Mouse (Mus musculus) liver, embryonic 11.5 days (tissue): ENCODE data around the gene Arid5a. TPM values are rescaled to one million over a fixed set of nuclear protein-coding genes. Genes with fewer than 3 reads are reported as not detected.

ENCODE experiments used
- ATAC-seq: fragments of 200-750 bp; cut with Nextera tagmentation; replicated peaks from 2 replicates; pipeline ENCODE4 v1.8.0; 2017; ENCODE audit warnings: moderate number of reproducible peaks, mild to moderate bottlenecking, moderate TSS enrichment, moderate library complexity; ENCODE audit not compliant: low FRiP score
- DNase-seq: peaks from one replicate; pipeline ENCODE4 v3.0.0-alpha.2; 2017; ENCODE audit warnings: low spot score
- H3K27ac ChIP-seq: fragments of 300-500 bp; sonication (generic); 2 replicates; pipeline ENCODE4 v1.5.1; 2014; ENCODE audit warnings: mild to moderate bottlenecking, low read depth, low read length, control low read depth
- H3K27me3 ChIP-seq: fragments of 300-500 bp; sonication (generic); replicated peaks from 2 replicates; pipeline ENCODE4 v1.6.1; 2014; ENCODE audit warnings: low read length, mixed read lengths; ENCODE audit not compliant: control insufficient read depth, insufficient read depth
- H3K36me3 ChIP-seq: fragments of 300-500 bp; sonication (generic); 2 replicates; pipeline ENCODE4 v1.6.1; 2014; ENCODE audit warnings: mild to moderate bottlenecking, low read length, moderate library complexity, mixed read lengths; ENCODE audit not compliant: control insufficient read depth, insufficient read depth
- H3K4me1 ChIP-seq: fragments of 300-500 bp; sonication (generic); replicated peaks from 2 replicates; pipeline ENCODE4 v1.6.1; 2014; ENCODE audit warnings: low read length, mixed read lengths; ENCODE audit not compliant: control insufficient read depth, insufficient read depth
- H3K4me2 ChIP-seq: fragments of 300-500 bp; sonication (generic); 2 replicates; pipeline ENCODE4 v1.6.1; 2014; ENCODE audit warnings: mild to moderate bottlenecking, control low read depth, moderate library complexity
- H3K4me3 ChIP-seq: fragments of 300-500 bp; sonication (generic); 2 replicates; pipeline ENCODE4 v1.5.1; 2014; ENCODE audit warnings: low read depth, low read length, control low read depth
- H3K9ac ChIP-seq: fragments of 300-500 bp; sonication (generic); 2 replicates; pipeline ENCODE4 v1.6.1; 2014; ENCODE audit warnings: low read depth, low read length, control low read depth
- H3K9me3 ChIP-seq: fragments of 300-500 bp; sonication (generic); 2 replicates; pipeline ENCODE4 v1.6.1; 2016; ENCODE audit warnings: low read length, inconsistent platforms, mixed read lengths; ENCODE audit not compliant: control insufficient read depth
- WGBS: fragments of 180-500 bp; shearing (Covaris S2); extraction: QIAGEN DNeasy Blood & Tissue Kit; methylation state at CpG from one replicate; pipeline ENCODE4 v1.1.7; 2014; 5-methylcytosine and 5-hydroxymethylcytosine counted together
- polyA plus RNA-seq: library from polyadenylated mRNA; unstranded; fragments of >200 nt; fragmentation: Nextera tagmentation; extraction: Ambion mirVana; gene quantifications from 2 replicates; pipeline ENCODE4 v1.2.1, GENCODE M21; 2014

Gene Arid5a
- polyA plus RNA-seq, 1 experiment from 2014 or later: 2.4 TPM

GRCm38 (mm10) chr1:36269121-36269795, 38.3 kb upstream of the Arid5a start:
- no peak overlapping the region for H3K27ac ChIP-seq
- 49% methylated on average over 54 of the region's 54 CpGs for WGBS
- H3K36me3 ChIP-seq: no peaks in the 10 kb centered on the region
- DNase-seq (no peak), ATAC-seq (no peak)
- peaks cover 11% of the 10 kb centered on the region; the same call in 1 of the 2 replicates for H3K27me3 ChIP-seq
- no peak overlapping the region; the same call in 1 of the 2 replicates for H3K9ac ChIP-seq
- peaks cover 43% of the 10 kb centered on the region for H3K4me1 ChIP-seq
- no peaks in the 10 kb centered on the region for H3K9me3 ChIP-seq
- H3K4me3 ChIP-seq: no peak overlapping the region
- H3K4me2 ChIP-seq: peak overlapping the region; percentile 39

DNA sequence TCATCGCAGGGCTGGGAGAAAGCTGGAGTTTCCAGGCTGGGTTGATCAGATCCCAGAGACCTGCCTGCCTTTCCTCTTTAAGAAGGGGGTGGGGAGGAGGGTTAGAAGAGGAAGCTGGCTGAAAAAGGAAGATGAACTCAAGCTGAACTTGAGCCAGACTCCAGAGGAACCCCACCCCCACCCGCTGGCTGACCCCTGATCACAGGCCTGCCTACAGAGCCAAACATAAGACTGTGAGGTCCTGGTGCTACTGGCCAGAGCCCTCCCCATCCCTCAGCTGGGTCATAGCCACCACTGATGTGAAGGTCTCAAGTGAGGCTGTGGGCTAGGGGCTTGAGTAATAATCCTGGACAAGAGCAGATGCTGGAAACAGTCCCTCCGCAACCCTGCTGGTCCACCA, 36.9 kb upstream of the Arid5a start:
- WGBS: 31% methylated on average over 3 of the region's 3 CpGs
- H3K4me3 ChIP-seq: no peak overlapping the region
- H3K27ac ChIP-seq: peak overlapping the region; percentile 41
- peak overlapping the region; percentile 19; the same call in 1 of the 2 replicates for H3K4me2 ChIP-seq
- no peaks in the 10 kb centered on the region for H3K9me3 ChIP-seq
- H3K4me1 ChIP-seq: peaks cover 51% of the 10 kb centered on the region
- H3K27me3 ChIP-seq: peaks cover 11% of the 10 kb centered on the region; the same call in 1 of the 2 replicates
- H3K36me3 ChIP-seq: no peaks in the 10 kb centered on the region
- no peak; the same call in 1 of the 2 replicates for ATAC-seq
- H3K9ac ChIP-seq: no peak overlapping the region
- no peak for DNase-seq

DNA sequence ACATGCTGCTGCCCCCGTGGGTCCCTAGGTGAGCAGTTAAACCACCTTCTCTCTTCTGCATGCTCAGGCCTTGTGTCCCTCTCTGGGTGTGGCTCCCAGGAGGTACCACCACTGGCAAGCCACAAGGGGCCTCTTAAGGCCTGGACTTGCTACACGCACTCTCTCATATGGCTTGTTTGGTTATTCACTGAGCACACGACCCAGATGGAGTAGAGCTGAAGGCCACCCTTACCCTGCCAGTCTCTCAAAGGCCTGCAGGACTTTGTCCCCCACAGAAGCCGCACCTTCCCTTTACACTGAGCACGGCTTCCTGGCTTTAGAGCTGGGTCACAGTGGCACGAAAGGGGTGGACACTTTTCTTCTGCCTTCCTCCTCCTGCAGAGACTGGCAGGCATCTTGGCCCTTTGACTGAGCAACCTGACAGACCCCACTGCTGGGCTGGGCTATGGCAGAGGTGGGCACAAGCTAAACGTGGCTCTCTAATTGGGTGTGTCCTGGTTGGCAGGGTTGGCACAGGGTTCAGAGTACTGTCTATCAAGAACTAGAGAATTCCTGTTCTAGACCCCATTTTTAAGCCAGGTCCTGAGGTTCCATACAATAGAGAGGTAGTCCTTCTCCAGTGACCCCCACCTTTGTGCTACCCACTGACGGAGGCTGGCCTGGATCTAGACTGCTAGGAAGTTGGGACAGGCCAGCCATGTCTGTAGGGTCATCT, 35.9 kb upstream of the Arid5a start:
- Histone ChIP-seq H3K4me2 (peak overlapping the region; percentile 18), H3K27ac (peak overlapping the region; percentile 41), H3K4me1 (peaks cover 52% of the 10 kb centered on the region), H3K27me3 (peaks cover 11% of the 10 kb centered on the region; the same call in 1 of the 2 replicates), H3K9ac (no peak overlapping the region), H3K4me3 (no peak overlapping the region), H3K9me3 (no peaks in the 10 kb centered on the region), H3K36me3 (no peaks in the 10 kb centered on the region)
- no peak for ATAC-seq
- DNase-seq: no peak
- WGBS: 51% methylated on average over 8 of the region's 8 CpGs

DNA sequence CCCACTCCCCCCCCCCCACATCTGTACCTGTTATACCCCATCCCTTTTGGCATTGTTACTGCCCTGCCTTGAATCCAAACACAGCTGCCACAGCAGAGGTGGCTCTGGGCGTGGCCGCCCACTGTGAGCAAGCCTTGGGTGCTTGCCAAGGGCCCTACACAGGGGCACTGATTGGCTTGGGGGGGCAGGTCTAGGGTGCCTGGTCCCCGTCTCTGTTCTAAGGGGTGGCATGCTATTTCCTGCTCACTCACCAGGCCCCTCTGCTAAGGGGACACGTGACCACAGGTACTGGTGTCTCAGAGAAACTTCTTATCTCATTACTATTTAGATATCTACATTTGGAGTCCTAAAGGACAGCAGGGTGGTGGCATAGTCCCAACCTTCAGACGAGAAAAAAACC, 35.0 kb upstream of the Arid5a start:
- H3K9ac ChIP-seq: no peak overlapping the region
- peaks cover 51% of the 10 kb centered on the region for H3K4me1 ChIP-seq
- ATAC-seq: 0 out of 2 replicates have a peak, but pooled peaks have one; percentile 29
- no peaks in the 10 kb centered on the region for H3K36me3 ChIP-seq
- no peak overlapping the region for H3K4me3 ChIP-seq
- 50% methylated on average over 5 of the region's 5 CpGs for WGBS
- peak overlapping the region; percentile 57 for H3K4me2 ChIP-seq
- no peak for DNase-seq
- peak overlapping the region; percentile 47 for H3K27ac ChIP-seq
- peaks cover 11% of the 10 kb centered on the region; the same call in 1 of the 2 replicates for H3K27me3 ChIP-seq
- H3K9me3 ChIP-seq: no peaks in the 10 kb centered on the region

DNA sequence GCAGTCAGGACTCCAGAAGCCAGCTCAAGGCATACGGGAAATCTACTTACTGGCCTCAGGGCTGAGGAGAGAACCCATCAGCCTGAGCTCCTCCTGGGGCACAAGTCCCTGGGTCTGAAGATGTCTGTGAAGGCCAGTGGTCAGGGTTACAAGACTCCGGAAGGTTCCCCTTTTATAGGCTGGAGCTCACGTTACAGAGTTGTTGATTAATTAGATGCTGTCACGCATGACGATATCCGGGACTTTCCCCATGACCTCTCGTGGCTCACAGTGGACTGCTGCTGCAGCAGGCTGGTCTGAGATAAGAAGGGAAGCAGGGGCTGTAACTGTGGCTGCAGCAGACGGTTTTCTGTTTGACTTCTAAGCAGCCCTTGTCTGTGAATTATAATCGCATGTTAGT, 34.2 kb upstream of the Arid5a start:
- Histone ChIP-seq H3K9ac (no peak overlapping the region), H3K4me1 (peaks cover 49% of the 10 kb centered on the region), H3K27me3 (peaks cover 9% of the 10 kb centered on the region; the same call in 1 of the 2 replicates), H3K27ac (peak overlapping the region; percentile 47), H3K4me2 (peak overlapping the region; percentile 57), H3K4me3 (peak overlapping the region; percentile 14), H3K36me3 (no peaks in the 10 kb centered on the region), H3K9me3 (no peaks in the 10 kb centered on the region)
- 5% methylated on average over 9 of the region's 9 CpGs for WGBS
- DNase-seq (peak; percentile 65), ATAC-seq (0 out of 2 replicates have a peak, but pooled peaks have one; percentile 28)

DNA sequence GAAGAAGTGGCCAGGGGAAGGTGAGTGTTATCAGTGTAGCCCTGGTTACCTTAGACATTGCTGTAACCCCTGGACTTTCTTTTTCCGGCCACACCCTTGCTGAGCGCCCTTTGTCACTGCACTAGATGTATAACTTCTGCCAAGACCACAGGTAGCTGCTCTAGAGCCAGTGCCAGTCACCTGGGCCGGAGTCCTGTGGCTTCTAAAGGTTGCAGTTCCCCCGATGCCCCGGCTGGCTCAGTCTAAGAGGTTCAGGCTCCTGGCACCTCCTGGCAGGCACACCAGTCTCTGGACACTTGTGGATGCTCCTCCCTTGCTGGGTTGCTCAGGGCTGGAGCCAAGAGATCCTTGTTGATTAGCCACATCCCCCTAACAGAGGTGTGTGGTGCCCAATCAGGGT, 33.1 kb upstream of the Arid5a start, which contains the start of gene Neurl3:
Neurl3 (minus strand) TSS at position 225 of the 400 bp plus-strand sequence.
- peak within 1 kb of the TSS; percentile 14 for H3K4me3 ChIP-seq
- H3K4me1 ChIP-seq: peaks cover 47% of the 10 kb centered on the region
- H3K27ac ChIP-seq: peak within 1 kb of the TSS; percentile 47; the same call in 1 of the 2 replicates
- H3K27me3 ChIP-seq: peaks cover 5% of the 10 kb centered on the region; the same call in 1 of the 2 replicates
- H3K9ac ChIP-seq: no peak within 1 kb of the TSS
- H3K4me2 ChIP-seq: peak within 1 kb of the TSS; percentile 57
- ATAC-seq: no peak
- no peaks in the 10 kb centered on the region for H3K9me3 ChIP-seq
- H3K36me3 ChIP-seq: no peaks in the 10 kb centered on the region
- WGBS: 76% methylated on average over 5 of the region's 5 CpGs
- DNase-seq: no peak

DNA sequence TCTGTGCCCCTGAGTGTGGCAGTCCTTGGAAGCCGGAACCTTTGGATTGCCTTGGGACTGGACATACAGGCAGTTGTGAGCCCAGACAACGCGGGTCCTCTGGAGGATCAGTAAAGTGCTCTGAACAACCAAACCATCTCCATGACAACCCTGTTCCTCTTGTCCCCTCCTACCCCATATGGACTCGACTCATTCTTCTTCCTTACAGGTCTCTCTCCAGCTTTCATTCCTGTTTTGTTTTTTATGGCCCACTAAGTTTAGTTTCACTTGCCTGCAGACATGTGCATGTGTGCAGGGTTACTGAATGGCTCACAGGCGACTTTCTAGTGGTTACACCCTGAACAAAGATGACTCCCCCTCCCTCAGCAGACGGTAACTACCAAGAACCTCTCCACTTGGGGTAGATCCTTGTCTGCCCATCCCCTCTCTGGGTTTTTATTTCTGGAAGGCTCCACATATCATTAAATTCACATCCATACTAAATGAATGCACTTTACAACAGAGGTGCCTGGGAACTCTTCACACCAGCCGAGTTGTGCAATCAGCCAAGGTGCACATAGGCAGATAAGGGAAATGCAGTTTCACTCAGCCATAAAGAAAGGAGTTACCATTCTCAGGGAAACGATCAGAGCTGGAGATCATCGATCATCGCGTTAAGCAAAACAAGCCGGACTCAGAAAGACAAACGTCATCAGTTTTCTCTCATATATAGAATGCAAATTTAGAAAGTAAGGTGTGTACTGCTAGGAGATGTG, 31.7 kb upstream of the Arid5a start:
- DNase-seq (no peak), ATAC-seq (no peak; the same call in 1 of the 2 replicates)
- Histone ChIP-seq H3K4me1 (peaks cover 41% of the 10 kb centered on the region), H3K27me3 (no peaks in the 10 kb centered on the region), H3K9me3 (no peaks in the 10 kb centered on the region), H3K36me3 (no peaks in the 10 kb centered on the region), H3K27ac (no peak overlapping the region), H3K4me3 (no peak overlapping the region), H3K9ac (no peak overlapping the region), H3K4me2 (no peak overlapping the region)
- WGBS: 54% methylated on average over 13 of the region's 13 CpGs

DNA sequence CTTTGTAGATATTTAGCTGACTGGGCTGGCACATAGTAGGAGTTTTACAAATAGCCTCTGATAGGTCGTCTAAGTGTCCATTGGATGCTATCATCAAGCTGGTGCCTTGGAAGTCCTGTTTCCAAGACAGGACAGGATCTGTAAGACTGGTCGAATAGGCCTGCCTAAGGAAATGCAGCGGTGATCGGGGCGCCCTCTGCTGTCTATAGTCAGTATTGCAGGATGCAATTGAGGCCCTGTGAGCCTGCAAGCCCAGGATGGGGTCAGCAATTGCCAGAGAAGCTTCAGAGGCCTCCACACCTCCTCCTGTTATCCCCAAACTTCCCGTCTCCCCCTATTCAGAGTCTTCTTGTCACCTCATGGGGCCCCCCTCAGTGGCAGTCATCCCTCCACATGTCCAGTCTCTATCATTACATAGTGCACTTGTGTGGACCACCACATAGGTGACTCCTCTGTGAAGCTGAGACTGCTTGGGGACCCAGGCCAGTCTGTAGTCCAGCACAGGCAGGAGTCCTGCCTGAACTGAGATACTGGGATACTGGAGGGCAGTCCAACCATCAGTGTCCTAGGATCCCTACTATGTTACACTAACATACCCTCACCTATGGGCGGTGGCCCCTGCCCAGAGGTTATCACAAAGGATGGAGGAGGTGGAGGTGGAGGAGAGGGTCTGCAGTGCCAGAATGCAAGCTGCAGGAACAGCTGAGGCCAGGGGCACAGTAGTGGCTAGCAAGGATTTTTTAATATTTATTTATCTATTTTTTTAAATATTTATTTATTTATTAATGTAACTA, 30.1 kb upstream of the Arid5a start:
- H3K4me3 ChIP-seq: no peak overlapping the region
- H3K9me3 ChIP-seq: no peaks in the 10 kb centered on the region
- H3K27me3 ChIP-seq: no peaks in the 10 kb centered on the region
- no peak overlapping the region for H3K4me2 ChIP-seq
- no peak overlapping the region for H3K9ac ChIP-seq
- no peak overlapping the region for H3K27ac ChIP-seq
- H3K4me1 ChIP-seq: peaks cover 24% of the 10 kb centered on the region
- ATAC-seq: no peak
- H3K36me3 ChIP-seq: no peaks in the 10 kb centered on the region
- 23% methylated on average over 7 of the region's 7 CpGs for WGBS
- peak; percentile 74 for DNase-seq
